Mouse (Mus musculus) hindbrain, embryonic 11.5 days (tissue): ENCODE measurements around the gene Cldn7. TPM values are rescaled to one million over a fixed set of nuclear protein-coding genes. Genes with fewer than 3 reads are reported as not detected.
"Not testable (repeated sequence)": the region's sequence is repeated elsewhere in the genome, so short reads cannot be mapped to it uniquely, and the experiment has no call there.

Source experiments
- ATAC-seq: fragments of 200-750 bp; cut with Nextera tagmentation; 2 replicates; pipeline ENCODE4 v1.8.0; 2017; ENCODE audit warnings: mild to moderate bottlenecking, moderate TSS enrichment, moderate library complexity; ENCODE audit not compliant: low FRiP score
- DNase-seq: peaks from one replicate; pipeline ENCODE4 v3.0.0-alpha.2; 2015; ENCODE audit warnings: low spot score
- H3K27ac ChIP-seq: fragments of 300-500 bp; sonication (generic); 2 replicates; pipeline ENCODE4 v1.5.1; 2014; ENCODE audit warnings: mild to moderate bottlenecking, low read depth, low read length
- H3K27me3 ChIP-seq: fragments of 300-500 bp; sonication (generic); 2 replicates; pipeline ENCODE4 v1.6.1; 2014; ENCODE audit warnings: mild to moderate bottlenecking, low read length, moderate library complexity, mixed read lengths; ENCODE audit not compliant: control insufficient read depth, insufficient read depth
- H3K36me3 ChIP-seq: fragments of 300-500 bp; sonication (generic); 2 replicates; pipeline ENCODE4 v1.6.1; 2014; ENCODE audit warnings: mild to moderate bottlenecking, low read length, moderate library complexity, mixed read lengths; ENCODE audit not compliant: control insufficient read depth, insufficient read depth
- H3K4me1 ChIP-seq: fragments of 300-500 bp; sonication (generic); replicated peaks from 2 replicates; pipeline ENCODE4 v1.6.1; 2014; ENCODE audit warnings: low read length, mixed read lengths; ENCODE audit not compliant: control insufficient read depth, insufficient read depth
- H3K4me2 ChIP-seq: fragments of 300-500 bp; sonication (generic); replicated peaks from 2 replicates; pipeline ENCODE4 v1.6.1; 2014; ENCODE audit warnings: mild to moderate bottlenecking, low read depth, low read length
- H3K4me3 ChIP-seq: fragments of 300-500 bp; sonication (generic); 2 replicates; pipeline ENCODE4 v1.5.1; 2014; ENCODE audit warnings: low read depth, low read length
- H3K9ac ChIP-seq: fragments of 300-500 bp; sonication (generic); 2 replicates; pipeline ENCODE4 v1.6.1; 2014; ENCODE audit warnings: low read depth, low read length
- H3K9me3 ChIP-seq: fragments of 300-500 bp; sonication (generic); 2 replicates; pipeline ENCODE4 v1.6.1; 2016; ENCODE audit warnings: low read length; ENCODE audit not compliant: control insufficient read depth
- WGBS: fragments of 180-500 bp; shearing (Covaris S2); extraction: QIAGEN DNeasy Blood & Tissue Kit; methylation state at CpG from one replicate; pipeline ENCODE4 v1.1.7; 2014; 5-methylcytosine and 5-hydroxymethylcytosine counted together
- polyA plus RNA-seq: library from polyadenylated mRNA; unstranded; fragments of >200 nt; fragmentation: Nextera tagmentation; extraction: Ambion mirVana; gene quantifications from 2 replicates; pipeline ENCODE4 v1.2.1, GENCODE M21; 2014

Gene Cldn7
- polyA plus RNA-seq, 1 experiment from 2014 or later: 8.2 TPM

DNA sequence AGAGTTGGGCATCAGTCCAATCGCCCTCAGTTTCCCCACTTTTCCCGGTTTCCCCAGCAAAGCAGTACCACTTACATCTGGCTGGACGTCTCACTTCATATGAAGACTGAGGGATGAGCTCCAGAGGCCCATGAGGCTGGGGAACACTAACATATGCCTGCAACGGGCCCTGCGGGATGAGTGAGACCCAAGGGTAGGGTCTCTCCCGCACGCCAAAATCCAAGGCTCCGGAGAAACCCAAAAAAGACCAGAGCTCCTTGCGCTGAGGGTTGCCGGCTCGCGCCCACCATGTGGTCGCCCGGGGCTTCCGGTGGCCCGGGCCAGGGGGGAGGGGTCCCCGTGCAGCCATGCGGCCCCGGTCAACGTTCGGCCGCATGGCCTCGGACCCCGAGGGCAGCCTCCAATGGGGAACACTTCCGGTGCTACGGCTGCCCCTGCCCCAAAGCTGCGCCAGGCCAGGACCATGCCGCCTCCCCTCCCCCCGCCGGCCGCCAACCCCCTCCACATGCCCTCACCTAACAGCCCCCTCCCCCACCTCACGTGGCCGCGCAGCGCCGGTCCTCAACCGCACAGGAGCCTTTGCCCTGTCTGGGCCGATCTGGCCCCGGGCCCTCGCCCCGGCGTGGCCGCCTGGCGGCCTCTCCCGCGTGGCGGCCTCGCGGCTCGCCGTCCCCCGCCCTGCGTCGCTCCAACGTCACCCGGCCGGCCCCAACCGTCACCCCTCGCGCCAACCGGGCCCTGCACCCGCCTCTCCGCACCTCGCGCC lies 44.1 kb upstream of the Cldn7 start:
- peak overlapping the region; percentile 91 for H3K9ac ChIP-seq
- H3K27me3 ChIP-seq: no peaks in the 10 kb centered on the region
- peak overlapping the region; percentile 98 for H3K4me3 ChIP-seq
- ATAC-seq (peak; percentile 49), DNase-seq (peak; percentile 60)
- under 1% methylated on average over 35 of the region's 65 CpGs for WGBS
- peak overlapping the region; percentile 94 for H3K4me2 ChIP-seq
- peaks cover 4% of the 10 kb centered on the region for H3K4me1 ChIP-seq
- H3K27ac ChIP-seq: peak overlapping the region; percentile 93
- no peaks in the 10 kb centered on the region for H3K9me3 ChIP-seq
- peaks cover 19% of the 10 kb centered on the region for H3K36me3 ChIP-seq

DNA sequence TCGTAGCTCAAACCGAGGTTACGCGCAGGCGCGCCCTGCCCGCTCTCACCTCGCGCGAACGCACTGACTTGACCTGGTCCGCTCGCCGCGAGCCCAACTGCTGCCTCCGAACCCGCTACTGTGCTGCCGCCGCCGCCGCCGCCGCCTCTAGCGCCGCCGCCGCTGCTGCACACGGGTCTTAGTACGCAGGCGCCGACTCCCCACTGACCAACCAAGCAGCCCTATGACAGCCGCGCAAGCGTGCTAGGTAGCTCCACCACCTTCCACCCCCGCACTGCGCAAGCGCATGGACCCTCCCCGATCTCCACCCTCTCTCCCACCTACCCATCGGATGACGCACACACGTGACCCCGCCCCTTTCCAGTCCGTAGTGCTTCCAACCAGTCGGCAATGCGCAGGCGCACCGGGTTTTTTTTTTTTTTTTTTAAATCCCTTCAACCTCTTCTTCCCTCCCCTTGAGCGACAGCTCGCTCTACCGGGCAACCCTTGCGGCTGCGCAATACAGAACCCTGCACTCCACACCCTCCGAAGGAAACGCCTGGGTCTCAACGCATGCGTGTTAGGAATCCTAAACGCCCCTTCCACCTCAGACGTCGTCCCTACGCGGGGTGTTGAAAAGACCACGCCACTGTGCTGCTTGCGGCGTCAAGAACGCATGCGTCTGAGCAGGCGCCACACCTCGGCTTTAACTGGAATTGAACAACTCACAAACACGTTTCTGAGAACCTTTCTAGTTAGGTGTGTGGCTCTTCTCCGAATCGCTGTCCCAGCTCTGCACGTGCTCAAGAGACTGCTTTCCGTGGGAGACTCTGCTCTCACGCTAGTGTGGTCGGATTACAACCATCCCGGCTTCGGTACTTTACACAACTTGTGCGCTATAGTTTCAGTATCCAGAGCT lies 43.2 kb upstream of the Cldn7 start, which contains the start of gene Eif5a:
TSS of gene Eif5a (minus strand) at position 845 of the 898 bp plus-strand sequence.
- peaks cover 12% of the 10 kb centered on the region for H3K36me3 ChIP-seq
- peak within 1 kb of the TSS; percentile 93 for H3K27ac ChIP-seq
- WGBS: under 1% methylated on average over 77 of the region's 78 CpGs
- ATAC-seq: peak; percentile 96
- peak within 1 kb of the TSS; percentile 91 for H3K9ac ChIP-seq
- H3K4me3 ChIP-seq: peak within 1 kb of the TSS; percentile 98
- peak; percentile 100 for DNase-seq
- H3K9me3 ChIP-seq: no peaks in the 10 kb centered on the region
- no peaks in the 10 kb centered on the region for H3K27me3 ChIP-seq
- peaks cover 4% of the 10 kb centered on the region; the same call in 1 of the 2 replicates for H3K4me1 ChIP-seq
- H3K4me2 ChIP-seq: peak within 1 kb of the TSS; percentile 94

DNA sequence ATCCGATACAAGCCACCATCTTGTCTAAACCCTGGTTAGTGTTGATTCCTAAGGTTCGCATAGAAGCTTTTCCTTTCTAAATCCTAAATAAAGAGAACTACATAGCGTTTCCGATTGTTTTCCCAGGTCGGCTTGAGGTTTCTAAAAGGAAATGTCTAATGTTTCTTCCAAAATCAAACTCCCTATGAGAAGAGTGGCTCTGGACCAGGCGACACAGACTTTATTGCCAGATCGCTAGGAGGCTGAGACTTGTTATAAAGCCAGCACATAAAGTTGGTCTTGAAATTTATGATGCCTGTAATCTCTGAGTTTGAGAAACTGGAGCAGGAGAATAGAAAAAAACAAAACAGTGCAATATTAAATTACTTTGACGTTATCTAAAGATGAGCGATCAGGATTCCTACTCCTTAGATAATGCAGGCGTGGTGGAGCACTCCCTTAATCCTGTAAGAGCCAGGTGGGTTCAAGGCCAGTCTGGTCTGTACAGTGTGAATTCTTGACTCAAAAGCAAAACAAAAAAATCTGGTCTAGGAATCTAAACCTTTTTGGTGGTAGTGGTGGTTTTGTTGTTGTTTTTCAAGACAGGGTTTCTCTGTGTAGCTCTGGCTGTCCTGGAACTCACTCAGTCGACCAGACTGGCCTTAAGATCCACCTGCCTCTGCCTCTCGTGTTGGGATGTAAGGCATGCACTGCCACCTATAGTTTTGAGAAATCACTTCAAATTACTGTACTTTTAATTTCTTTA lies 42.4 kb upstream of the Cldn7 start:
- ATAC-seq (no peak), DNase-seq (no peak)
- H3K27me3 ChIP-seq: no peaks in the 10 kb centered on the region
- peaks cover 4% of the 10 kb centered on the region; the same call in 1 of the 2 replicates for H3K4me1 ChIP-seq
- H3K4me2 ChIP-seq: peak overlapping the region; percentile 53
- no peaks in the 10 kb centered on the region for H3K9me3 ChIP-seq
- H3K4me3 ChIP-seq: peak overlapping the region; percentile 98
- WGBS: 4% methylated on average over 12 of the region's 12 CpGs
- peak overlapping the region; percentile 93 for H3K27ac ChIP-seq
- H3K36me3 ChIP-seq: peaks cover 7% of the 10 kb centered on the region; the same call in 1 of the 2 replicates
- peak overlapping the region; percentile 52 for H3K9ac ChIP-seq

DNA sequence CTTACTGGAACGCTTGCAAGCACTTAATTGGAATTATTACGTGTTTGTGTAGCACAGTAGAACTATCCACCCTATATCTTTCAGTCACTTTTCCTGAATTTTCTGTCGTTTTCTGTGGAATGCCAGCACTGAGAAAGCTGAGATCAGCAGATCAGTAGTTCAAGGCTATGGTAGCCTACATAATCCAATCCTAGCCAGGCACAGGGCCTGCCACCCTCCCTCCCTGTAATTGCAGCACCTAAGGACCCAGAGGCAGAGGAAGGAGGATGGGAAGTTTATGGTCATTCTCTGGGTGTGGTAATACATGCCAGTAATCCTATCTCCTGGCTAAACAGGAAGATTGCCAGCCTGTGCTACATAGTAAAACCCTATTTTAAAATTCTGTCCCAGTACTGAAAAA lies 41.8 kb upstream of the Cldn7 start:
- no peak overlapping the region for H3K9ac ChIP-seq
- peaks cover 4% of the 10 kb centered on the region; the same call in 1 of the 2 replicates for H3K4me1 ChIP-seq
- no peak overlapping the region for H3K4me2 ChIP-seq
- H3K27me3 ChIP-seq: no peaks in the 10 kb centered on the region
- H3K9me3 ChIP-seq: no peaks in the 10 kb centered on the region
- no peak overlapping the region for H3K27ac ChIP-seq
- DNase-seq (no peak), ATAC-seq (no peak)
- H3K36me3 ChIP-seq: 0 out of 2 replicates have a peak, but pooled peaks cover 2% of the 10 kb centered on the region
- H3K4me3 ChIP-seq: no peak overlapping the region
- WGBS: 73% methylated on average over 3 of the region's 3 CpGs

DNA sequence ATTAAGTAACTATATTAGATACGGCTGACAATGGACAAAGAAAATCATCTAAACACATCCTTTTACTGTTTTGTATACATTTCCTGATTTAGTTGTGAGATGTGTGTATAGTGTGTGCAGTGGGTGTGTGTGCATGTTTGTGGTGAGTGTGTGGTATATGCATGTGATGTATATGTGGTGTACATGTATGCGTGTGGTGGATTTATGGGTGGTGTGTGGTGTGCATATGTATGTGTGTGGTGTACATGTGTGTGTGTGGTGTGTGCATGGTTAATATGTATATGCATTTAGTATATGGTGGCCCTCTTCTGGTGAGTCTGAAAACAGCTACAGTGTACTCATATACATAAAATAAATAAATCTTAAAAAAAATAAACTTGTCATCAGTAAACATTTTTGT lies 37.1 kb upstream of the Cldn7 start:
- no peak overlapping the region for H3K4me3 ChIP-seq
- no peaks in the 10 kb centered on the region for H3K9me3 ChIP-seq
- H3K4me1 ChIP-seq: no peaks in the 10 kb centered on the region
- no peak overlapping the region for H3K27ac ChIP-seq
- WGBS: 97% methylated on average over 2 of the region's 2 CpGs
- H3K36me3 ChIP-seq: no peaks in the 10 kb centered on the region
- no peak overlapping the region for H3K9ac ChIP-seq
- H3K27me3 ChIP-seq: no peaks in the 10 kb centered on the region
- no peak for ATAC-seq
- no peak for DNase-seq
- H3K4me2 ChIP-seq: no peak overlapping the region

DNA sequence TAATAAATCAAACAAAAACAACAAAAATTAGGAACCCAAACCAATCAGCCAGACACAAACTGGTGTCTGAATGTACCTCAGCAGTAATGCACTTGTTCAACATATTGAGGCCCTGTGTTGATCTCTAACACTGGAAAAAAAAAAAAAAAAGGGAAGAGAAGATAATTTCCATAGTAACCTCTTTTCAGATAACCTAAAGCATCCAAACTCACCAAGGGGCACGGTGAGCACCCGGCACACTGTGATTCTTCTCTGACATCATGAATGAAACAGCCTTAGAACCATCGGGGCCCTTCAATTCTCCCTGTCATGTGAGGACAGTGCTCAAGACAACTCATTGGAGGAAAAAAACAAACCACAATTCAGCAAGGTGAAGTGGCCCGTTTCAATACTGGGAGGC lies 34.9 kb upstream of the Cldn7 start:
- H3K9ac ChIP-seq: no peak overlapping the region
- H3K4me3 ChIP-seq: no peak overlapping the region
- WGBS: 89% methylated on average over 4 of the region's 4 CpGs
- DNase-seq (no peak), ATAC-seq (no peak)
- H3K9me3 ChIP-seq: no peaks in the 10 kb centered on the region
- no peaks in the 10 kb centered on the region for H3K36me3 ChIP-seq
- H3K4me1 ChIP-seq: no peaks in the 10 kb centered on the region
- no peak overlapping the region for H3K27ac ChIP-seq
- H3K27me3 ChIP-seq: peaks cover 3% of the 10 kb centered on the region; the same call in 1 of the 2 replicates
- no peak overlapping the region for H3K4me2 ChIP-seq

DNA sequence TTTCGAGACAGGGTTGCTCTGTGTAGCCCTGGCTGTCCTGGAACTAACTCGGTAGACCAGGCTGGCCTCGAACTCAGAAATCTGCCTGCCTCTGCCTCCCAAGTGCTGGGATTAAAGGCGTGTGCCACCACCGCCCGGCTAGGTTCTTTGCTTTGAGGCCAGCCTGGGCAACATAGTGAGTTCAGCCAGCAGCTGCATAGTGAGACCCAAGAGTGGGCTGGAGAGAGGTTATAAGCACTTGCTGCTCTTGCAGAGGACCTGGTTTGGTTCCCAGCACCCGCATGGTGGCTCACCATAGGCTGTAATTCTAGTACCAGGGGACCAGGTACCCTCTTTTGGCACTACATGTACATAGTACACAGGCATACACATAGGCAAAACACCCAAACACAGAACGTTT lies 34.4 kb upstream of the Cldn7 start:
- H3K4me1 ChIP-seq, H3K9ac ChIP-seq, H3K36me3 ChIP-seq, H3K27ac ChIP-seq, H3K9me3 ChIP-seq, DNase-seq, H3K4me2 ChIP-seq, H3K27me3 ChIP-seq, H3K4me3 ChIP-seq, ATAC-seq: not testable (repeated sequence)
- WGBS: 87% methylated on average over 8 of the region's 8 CpGs

DNA sequence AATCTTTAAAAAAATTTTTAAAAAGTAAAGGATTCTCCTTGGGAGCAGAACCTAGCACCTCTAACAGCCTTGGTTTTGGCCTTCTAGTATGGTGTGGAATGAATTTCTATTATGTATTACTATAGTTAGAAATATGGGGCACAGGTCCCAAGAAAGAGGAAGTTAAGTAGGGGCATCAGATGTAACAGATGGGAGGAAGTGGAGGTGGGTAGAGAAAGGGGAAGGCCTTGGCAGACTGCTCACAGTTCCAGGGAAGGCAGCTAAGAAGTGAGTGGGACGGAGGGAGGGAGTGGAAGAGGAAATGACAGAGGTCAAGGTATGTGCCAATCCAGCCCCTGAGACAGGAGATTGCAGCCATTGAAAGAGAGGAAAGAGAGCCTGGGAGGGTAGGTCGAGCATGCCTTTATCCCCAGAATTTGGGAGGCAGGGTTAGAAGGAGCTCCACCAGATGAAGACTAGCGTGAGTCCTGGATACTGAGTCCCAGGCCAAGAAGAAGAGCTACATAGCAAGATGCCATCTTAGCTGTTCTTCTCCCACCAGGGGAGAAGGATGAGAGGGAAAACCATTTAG lies 33.5 kb upstream of the Cldn7 start:
- Histone ChIP-seq H3K27me3 (peaks cover 9% of the 10 kb centered on the region; the same call in 1 of the 2 replicates), H3K9ac (no peak overlapping the region), H3K4me1 (peaks cover 1% of the 10 kb centered on the region), H3K36me3 (no peaks in the 10 kb centered on the region), H3K9me3 (no peaks in the 10 kb centered on the region), H3K27ac (no peak overlapping the region), H3K4me3 (no peak overlapping the region), H3K4me2 (no peak overlapping the region)
- 76% methylated on average over 3 of the region's 3 CpGs for whole genome bisulfite sequencing
- DNase-seq: no peak
- no peak for ATAC-seq
